19 mouse cellular contexts compared by ENCODE assay signal in genomic region chr15:79067631-79068030, GRCm38 (mm10). TPM values are rescaled to one million over a fixed set of nuclear protein-coding genes. Genes with fewer than 3 reads are reported as not detected.
A peak's percentile ranks its signal among the peaks of the same experiment; 100 is the strongest.
DNase-seq lines count a peak whose midpoint lies in the region; ATAC-seq and TF ChIP-seq lines count a peak whose summit lies in the region.
"Had no signal": no experiment of that assay in that cellular context is flagged by ENCODE, and none has a peak within 500 bp of the region (broad histone marks: within the 10 kb centered on the region; RNA-seq: fewer than 3 reads in every experiment).

No protein-coding gene starts in this region.

- no peaks in the 10 kb centered on the region for H3K27me3 ChIP-seq in CH12.LX (replicated peaks)
- no peaks in the 10 kb centered on the region for H3K27me3 ChIP-seq in intestine, postnatal 0 days (replicated peaks; ENCODE audit: control insufficient read depth, insufficient read depth, low read length)
- no peaks in the 10 kb centered on the region for H3K27me3 ChIP-seq in midbrain, postnatal 0 days (ENCODE audit: insufficient read depth, low read length)

- TF ChIP-seq POLR2A in CH12.LX (IDR thresholded peaks at IDR 0.05; ENCODE audit: low read depth, low read length), result no peak

- H3K4me2 ChIP-seq in CH12.LX (ENCODE audit: insufficient read depth, low read depth, poor library complexity, severe bottlenecking), result no peak overlapping the region
- peak overlapping the region; percentile 40 for H3K4me2 ChIP-seq in intestine, postnatal 0 days (replicated peaks; ENCODE audit: low read depth)
- no peak overlapping the region for H3K4me2 ChIP-seq in midbrain, postnatal 0 days (ENCODE audit: low read depth, low read length, poor library complexity, severe bottlenecking)
- H3K4me2 ChIP-seq: heart, embryonic 11.5 days; midbrain, embryonic 13.5 days had no signal

- no peak for TF ChIP-seq RAD21 in CH12.LX (IDR thresholded peaks at IDR 0.05; ENCODE audit: low read depth, low read length)

- no peak overlapping the region for H3K27ac ChIP-seq in CH12.LX (ENCODE audit: insufficient read depth, low read depth)
- peak overlapping the region; percentile 72 for H3K27ac ChIP-seq in intestine, postnatal 0 days (ENCODE audit: low read depth, low read length)
- H3K27ac ChIP-seq in midbrain, postnatal 0 days (ENCODE audit: low read depth, low read length), result no peak overlapping the region
- H3K27ac ChIP-seq: embryonic facial prominence, embryonic 10.5 days; hindbrain, embryonic 10.5 days; midbrain, embryonic 13.5 days had no signal

- H3K9ac ChIP-seq in CH12.LX (ENCODE audit: insufficient read depth, low read depth), result no peak overlapping the region
- no peak overlapping the region for H3K9ac ChIP-seq in intestine, postnatal 0 days (ENCODE audit: low read depth, low read length)
- H3K9ac ChIP-seq in midbrain, postnatal 0 days (replicated peaks; ENCODE audit: low read length, poor library complexity, severe bottlenecking), result no peak overlapping the region
- H3K9ac ChIP-seq: midbrain, embryonic 13.5 days had no signal

- H3K79me2 ChIP-seq in CH12.LX (replicated peaks; ENCODE audit: control insufficient read depth, extremely low read depth, insufficient read depth, poor library complexity, severe bottlenecking), result no peaks in the 10 kb centered on the region

- peak; percentile 66 for TF ChIP-seq EP300 in CH12.LX (IDR thresholded peaks at IDR 0.05; ENCODE audit: low read length)

- TF ChIP-seq CTCF in CH12.LX (conservative IDR thresholded peaks at IDR 0.05 in 1 of 2, IDR thresholded peaks at IDR 0.05 in 1 of 2; ENCODE audit: low read depth in 2 of 2, low read length in 2 of 2), result no peak
- TF ChIP-seq CTCF in intestine, postnatal 0 days (IDR thresholded peaks at IDR 0.05; ENCODE audit: low read depth), result no peak
- TF ChIP-seq CTCF in midbrain, postnatal 0 days (IDR thresholded peaks at IDR 0.05), result no peak

- peaks cover 20 to 63% of the 10 kb centered on the region in 2 experiments for H3K4me1 ChIP-seq in CH12.LX (ENCODE audit: control insufficient read depth in 1 of 2, insufficient read depth in 2 of 2)
- peaks cover 5% of the 10 kb centered on the region for H3K4me1 ChIP-seq in intestine, postnatal 0 days (replicated peaks; ENCODE audit: control insufficient read depth, insufficient read depth, low read length)
- H3K4me1 ChIP-seq in midbrain, postnatal 0 days (ENCODE audit: insufficient read depth, low read length), result no peaks in the 10 kb centered on the region

- ATAC-seq in intestine, postnatal 0 days, result 0 out of 2 replicates have a peak, but pooled peaks have one; percentile 10
- peak; percentile 27 for ATAC-seq in megakaryocyte progenitor cell, adult 5-6 weeks (replicated peaks; ENCODE audit: poor library complexity)
- ATAC-seq in midbrain, postnatal 0 days (ENCODE audit: low FRiP score), result no peak
- ATAC-seq: midbrain, embryonic 13.5 days had no signal

- DNase-seq in 416B (ENCODE audit: low read depth) (peak; percentile 84), CH12.LX (ENCODE audit: extremely low read depth) (no peak)
- no peak for DNase-seq in ovary, postnatal 10 days (ENCODE audit: low spot score)
- DNase-seq in right cerebral cortex, postnatal 36 days (ENCODE audit: low spot score in 2 of 2), result no peak
- DNase-seq in midbrain, postnatal 0 days (ENCODE audit: low spot score), result no peak
- DNase-seq: adrenal gland, postnatal 10 days; cerebellum, adult 9-11 months; kidney, adult 2 months; kidney, postnatal 36 days; spleen, adult 18-20 months; thymus, adult 18-20 months had no signal

- dilution Hi-C loops in CH12.LX (cut with MboI; ENCODE audit: extremely low pct_ligation_motif_present, extremely low pct_unique_long_range_greater_than_20kb, low sequenced_read_pairs), result no loop called here

- 24% methylated on average over 3 of the region's 3 CpGs for WGBS in intestine, postnatal 0 days
- 74% methylated on average over 3 of the region's 3 CpGs for WGBS in midbrain, postnatal 0 days

- in situ Hi-C loops in CH12.LX (cut with MboI; ENCODE audit: low pct_ligation_motif_present, low pct_unique_long_range_greater_than_20kb, low sequenced_read_pairs), result no loop called here

- no peak overlapping the region for H3K4me3 ChIP-seq in CH12.LX (replicated peaks in 1 of 3; ENCODE audit: low read depth in 2 of 3, low read length in 2 of 3, poor library complexity in 1 of 3)
- no peak overlapping the region for H3K4me3 ChIP-seq in intestine, postnatal 0 days (ENCODE audit: low read depth, low read length)
- no peak overlapping the region for H3K4me3 ChIP-seq in midbrain, postnatal 0 days (ENCODE audit: low read depth, low read length)
- H3K4me3 ChIP-seq: embryonic facial prominence, embryonic 10.5 days; hindbrain, embryonic 10.5 days; midbrain, embryonic 13.5 days had no signal

- H3K9me3 ChIP-seq in CH12.LX (replicated peaks; ENCODE audit: low read length), result peaks cover 9% of the 10 kb centered on the region
- H3K9me3 ChIP-seq in intestine, postnatal 0 days (ENCODE audit: control insufficient read depth), result no peaks in the 10 kb centered on the region
- H3K9me3 ChIP-seq in midbrain, postnatal 0 days (ENCODE audit: low read length), result no peaks in the 10 kb centered on the region
- H3K9me3 ChIP-seq: embryonic facial prominence, embryonic 10.5 days; hindbrain, embryonic 10.5 days; midbrain, embryonic 13.5 days had no signal

- H3K36me3 ChIP-seq in CH12.LX (replicated peaks in 1 of 2; ENCODE audit: control insufficient read depth in 1 of 2, insufficient read depth in 1 of 2, low read length in 1 of 2), result no peaks in the 10 kb centered on the region
- no peaks in the 10 kb centered on the region for H3K36me3 ChIP-seq in intestine, postnatal 0 days (ENCODE audit: control insufficient read depth, insufficient read depth)
- no peaks in the 10 kb centered on the region for H3K36me3 ChIP-seq in midbrain, postnatal 0 days (ENCODE audit: insufficient read depth, low read length)
- H3K36me3 ChIP-seq: embryonic facial prominence, embryonic 10.5 days; hindbrain, embryonic 10.5 days; midbrain, embryonic 13.5 days had no signal

TF ChIP-seq in CH12.LX, 34 proteins besides CTCF, POLR2A, EP300 and RAD21 (continues in another document):
- TF ChIP-seq ZKSCAN1 (IDR thresholded peaks at IDR 0.05; ENCODE audit: borderline replicate concordance, low read depth, low read length) (no peak), PAX5 (IDR thresholded peaks at IDR 0.05; ENCODE audit: low read length) (no peak), JUN (IDR thresholded peaks at IDR 0.05; ENCODE audit: insufficient read depth, low read depth, low read length) (peak; percentile 87), USF2 (conservative IDR thresholded peaks at IDR 0.05; ENCODE audit: low read depth, low read length) (no peak), MXI1 (IDR thresholded peaks at IDR 0.05; ENCODE audit: low read depth, low read length) (no peak), ZC3H11A (IDR thresholded peaks at IDR 0.05; ENCODE audit: low read depth, low read length) (no peak), ETS1 (conservative IDR thresholded peaks at IDR 0.05; ENCODE audit: low read depth, low read length) (no peak; the same call in 1 of the 2 replicates)

RNA-seq across cellular contexts. Expression of gene Ankrd54, which starts 4.9 kb away (rescaled TPM):
- total RNA-seq in CH12.LX (2012; rRNA removed) (37.1 and 38.6 TPM in 2 replicates), CH12.LX (2014; rRNA removed) (23.1 and 26.4 TPM in 2 replicates)
- polyA plus RNA-seq in CH12.LX (2012; ENCODE audit: insufficient read length, low read depth), result 21.8 and 22.8 TPM in 2 replicates
- polyA plus RNA-seq in intestine, postnatal 0 days (2015; fragmentation: Nextera tagmentation; extraction: Ambion mirVana), result 44.1 and 48.8 TPM in 2 replicates
- 16.0 and 17.3 TPM in 2 replicates for total RNA-seq in megakaryocyte progenitor cell, adult 5-6 weeks (2015)
- total RNA-seq in megakaryocyte progenitor cell, adult 5-6 weeks (2017), result 11.2 and 18.8 TPM in 2 replicates
- total RNA-seq in midbrain, postnatal 0 days (2014; rRNA removed), result 53.5 and 57.5 TPM in 2 replicates
- polyA plus RNA-seq in midbrain, postnatal 0 days (2015; fragmentation: Nextera tagmentation; extraction: Ambion mirVana), result 44.5 and 45.5 TPM in 2 replicates

RNA-seq across cellular contexts. Expression of gene Eif3l, which starts 7.3 kb away (rescaled TPM):
- total RNA-seq in CH12.LX (2012; rRNA removed) (323 and 347 TPM in 2 replicates), CH12.LX (2014; rRNA removed) (379 and 392 TPM in 2 replicates)
- polyA plus RNA-seq in CH12.LX (2012; ENCODE audit: insufficient read length, low read depth), result 303 and 306 TPM in 2 replicates
- 97.0 and 100 TPM in 2 replicates for polyA plus RNA-seq in intestine, postnatal 0 days (2015; fragmentation: Nextera tagmentation; extraction: Ambion mirVana)
- 192 and 203 TPM in 2 replicates for total RNA-seq in megakaryocyte progenitor cell, adult 5-6 weeks (2015)
- total RNA-seq in megakaryocyte progenitor cell, adult 5-6 weeks (2017), result 259 and 271 TPM in 2 replicates
- total RNA-seq in midbrain, postnatal 0 days (2014; rRNA removed), result 197 and 205 TPM in 2 replicates
- polyA plus RNA-seq in midbrain, postnatal 0 days (2015; fragmentation: Nextera tagmentation; extraction: Ambion mirVana), result 160 and 168 TPM in 2 replicates

RNA-seq across cellular contexts. Expression of gene Galr3, which starts 25.9 kb away (rescaled TPM):
- 1.6 TPM in 2 replicates for total RNA-seq in CH12.LX (2012; rRNA removed)
- 0.70 and 0.90 TPM in 2 replicates for total RNA-seq in CH12.LX (2014; rRNA removed)
- polyA plus RNA-seq in CH12.LX (2012; ENCODE audit: insufficient read length, low read depth), result 0.75 and 1.2 TPM in 2 replicates
- polyA plus RNA-seq in intestine, postnatal 0 days (2015; fragmentation: Nextera tagmentation; extraction: Ambion mirVana), result 2.2 and 2.6 TPM in 2 replicates
- 0.15 and 0.69 TPM in 2 replicates for total RNA-seq in megakaryocyte progenitor cell, adult 5-6 weeks (2015)
- total RNA-seq in megakaryocyte progenitor cell, adult 5-6 weeks (2017), result 0.29 and 0.91 TPM in 2 replicates
- 3.3 and 3.9 TPM in 2 replicates for total RNA-seq in midbrain, postnatal 0 days (2014; rRNA removed)
- polyA plus RNA-seq in midbrain, postnatal 0 days (2015; fragmentation: Nextera tagmentation; extraction: Ambion mirVana), result 0.25 and 0.32 TPM in 2 replicates
- polyA plus RNA-seq: embryonic facial prominence, embryonic 10.5 days; forebrain, embryonic 11.5 days; heart, embryonic 11.5 days; hindbrain, embryonic 10.5 days; midbrain, embryonic 13.5 days; neural tube, embryonic 11.5 days had no signal

RNA-seq across cellular contexts. Expression of gene H1f0, which starts 39.4 kb away (rescaled TPM):
- total RNA-seq in CH12.LX (2012; rRNA removed) (70.6 and 100 TPM in 2 replicates), CH12.LX (2014; rRNA removed) (15.9 TPM in 2 replicates)
- polyA plus RNA-seq in CH12.LX (2012; ENCODE audit: insufficient read length, low read depth), result 11.9 and 12.5 TPM in 2 replicates
- 298 and 319 TPM in 2 replicates for polyA plus RNA-seq in intestine, postnatal 0 days (2015; fragmentation: Nextera tagmentation; extraction: Ambion mirVana)
- 11.1 and 14.5 TPM in 2 replicates for total RNA-seq in megakaryocyte progenitor cell, adult 5-6 weeks (2015)
- total RNA-seq in megakaryocyte progenitor cell, adult 5-6 weeks (2017), result 24.3 and 29.0 TPM in 2 replicates
- 132 and 136 TPM in 2 replicates for total RNA-seq in midbrain, postnatal 0 days (2014; rRNA removed)
- polyA plus RNA-seq in midbrain, postnatal 0 days (2015; fragmentation: Nextera tagmentation; extraction: Ambion mirVana), result 135 and 144 TPM in 2 replicates

RNA-seq across cellular contexts. Expression of gene Micall1, which starts 41.1 kb away (rescaled TPM):
- total RNA-seq in CH12.LX (2012; rRNA removed), result 6.3 and 6.7 TPM in 2 replicates
- total RNA-seq in CH12.LX (2014; rRNA removed), result 1.5 and 1.7 TPM in 2 replicates
- 8.9 and 10.4 TPM in 2 replicates for polyA plus RNA-seq in CH12.LX (2012; ENCODE audit: insufficient read length, low read depth)
- polyA plus RNA-seq in intestine, postnatal 0 days (2015; fragmentation: Nextera tagmentation; extraction: Ambion mirVana), result 3.7 and 5.0 TPM in 2 replicates
- 4.8 and 5.6 TPM in 2 replicates for total RNA-seq in megakaryocyte progenitor cell, adult 5-6 weeks (2015)
- 3.6 and 5.5 TPM in 2 replicates for total RNA-seq in megakaryocyte progenitor cell, adult 5-6 weeks (2017)
- 33.4 and 35.5 TPM in 2 replicates for total RNA-seq in midbrain, postnatal 0 days (2014; rRNA removed)
- polyA plus RNA-seq in midbrain, postnatal 0 days (2015; fragmentation: Nextera tagmentation; extraction: Ambion mirVana), result 8.9 and 10.3 TPM in 2 replicates
